Mouse (Mus musculus) liver, embryonic 14.5 days (tissue): Measurements from ENCODE around the gene Gtf3c5.
A peak's percentile ranks its signal among the peaks of the same experiment; 100 is the strongest.

Experiments used
- CTCF ChIP-seq: IDR thresholded peaks from 2 replicates; pipeline ENCODE4 v1.5.1; 2016; ENCODE audit warnings: antibody characterized with exemption, low read depth, control low read depth
- EP300 ChIP-seq: IDR thresholded peaks from 2 replicates; pipeline ENCODE4 v1.6.1; 2016; ENCODE audit warnings: antibody characterized with exemption, low read depth

DNA sequence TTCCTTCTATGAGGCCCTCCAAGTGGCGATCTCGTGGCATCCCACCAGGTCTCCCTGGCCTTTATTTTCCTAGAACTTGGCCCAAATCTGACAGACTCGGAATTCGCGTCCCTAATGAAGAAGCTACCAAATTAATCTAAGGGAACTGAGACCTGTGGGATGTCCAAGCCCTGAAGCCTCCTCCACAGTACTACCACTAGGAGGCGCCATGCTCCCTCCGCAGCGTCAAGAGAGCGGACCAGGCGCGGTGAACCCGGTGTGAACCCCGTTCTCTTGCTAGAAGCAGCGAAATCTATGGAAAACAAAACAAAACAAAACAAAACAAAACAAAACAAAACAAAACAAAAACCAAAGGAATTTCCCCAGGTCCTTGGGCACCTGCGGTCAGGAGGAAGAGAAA lies 9.3 kb upstream of the Gtf3c5 start:
- peak; percentile 99 for TF ChIP-seq CTCF
- TF ChIP-seq EP300, result peak; percentile 48; the same call in 1 of the 2 replicates
